Mouse (Mus musculus): ENCODE data around the gene Col8a2. TPM values are rescaled to one million over a fixed set of nuclear protein-coding genes. Genes with fewer than 3 reads are reported as not detected.

The Col8a2 gene
- polyA plus RNA-seq, 1 experiment from 2014 or later = 5.8 TPM

DNA sequence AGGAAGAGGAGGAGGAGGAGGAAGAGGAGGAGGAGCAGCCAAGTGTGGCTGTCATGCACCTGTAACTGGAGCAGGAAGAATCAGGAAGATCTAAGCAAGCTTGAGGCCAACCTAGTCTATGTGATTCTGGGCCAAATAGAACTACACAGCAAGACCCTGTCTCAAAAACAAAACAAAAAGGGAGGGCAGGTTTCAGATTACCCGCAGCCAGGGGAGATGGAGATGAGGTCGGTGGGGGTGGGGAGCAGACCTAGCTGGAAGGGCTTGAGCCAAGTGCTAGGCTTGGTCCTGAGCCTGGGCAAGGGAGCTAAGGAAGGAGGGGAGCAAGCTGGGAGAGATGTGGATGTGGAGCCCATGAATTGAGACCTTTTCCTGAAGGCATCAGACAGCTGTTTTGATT, 20.2 kb downstream of the Col8a2 start:
- Histone ChIP-seq H3K4me3 (ENCODE audit: low read length) (no peak overlapping the region), H3K9me3 (ENCODE audit: control insufficient read depth, low read length) (no peaks in the 10 kb centered on the region), H3K27me3 (replicated peaks; ENCODE audit: control insufficient read depth, insufficient read depth, low read length) (peaks cover 11% of the 10 kb centered on the region), H3K27ac (ENCODE audit: low read depth, low read length) (no peak overlapping the region), H3K9ac (ENCODE audit: low read depth, low read length) (no peak overlapping the region), H3K36me3 (ENCODE audit: control insufficient read depth, insufficient read depth, low read length) (no peaks in the 10 kb centered on the region), H3K4me2 (ENCODE audit: low read length) (no peak overlapping the region), H3K4me1 (ENCODE audit: control insufficient read depth, insufficient read depth, low read depth, low read length) (peaks cover 1% of the 10 kb centered on the region)
- ATAC-seq = no peak
- WGBS = 20% methylated on average over 2 of the region's 2 CpGs

DNA sequence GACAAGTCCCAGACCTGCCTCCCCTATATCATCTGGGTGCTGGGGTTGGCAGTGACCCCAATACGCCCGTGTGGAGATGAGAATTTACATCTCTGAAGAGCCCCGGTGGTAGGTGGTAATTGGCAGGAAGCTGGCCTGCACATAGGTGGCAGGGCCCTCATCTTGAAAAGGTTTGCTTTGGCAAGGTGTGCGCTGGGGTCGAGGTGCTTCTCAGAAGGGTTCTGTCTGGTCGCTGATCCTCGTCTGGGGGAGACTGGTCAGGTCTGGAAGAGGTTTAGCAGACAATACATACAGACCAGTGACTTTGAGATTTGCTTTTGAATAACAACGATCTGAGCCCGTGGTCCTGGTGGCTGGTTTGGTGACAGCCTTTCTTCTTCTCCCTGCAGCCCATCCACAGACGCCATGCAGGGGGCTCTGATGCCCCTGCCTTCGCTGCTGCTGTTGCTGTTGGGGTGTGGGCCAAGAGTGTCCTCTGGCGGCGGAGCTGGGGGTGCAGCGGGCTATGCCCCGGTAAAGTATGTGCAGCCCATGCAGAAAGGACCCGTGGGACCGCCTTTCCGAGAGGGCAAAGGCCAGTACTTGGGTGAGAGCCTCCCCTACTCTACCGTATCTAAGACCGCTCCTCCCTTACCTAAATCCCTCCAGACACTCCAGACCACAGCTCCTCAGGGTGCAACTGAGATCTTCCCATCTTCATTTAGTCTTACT, 22.8 kb downstream of the Col8a2 start:
- ATAC-seq = peak; percentile 72
- H3K9ac ChIP-seq (ENCODE audit: low read depth, low read length) = peak overlapping the region; percentile 33
- H3K27me3 ChIP-seq (replicated peaks; ENCODE audit: control insufficient read depth, insufficient read depth, low read length) = no peaks in the 10 kb centered on the region
- H3K27ac ChIP-seq (ENCODE audit: low read depth, low read length) = no peak overlapping the region
- H3K4me2 ChIP-seq (ENCODE audit: low read length) = peak overlapping the region; percentile 56
- no peaks in the 10 kb centered on the region; the same call in 1 of the 2 replicates for H3K4me1 ChIP-seq (ENCODE audit: control insufficient read depth, insufficient read depth, low read depth, low read length)
- no peaks in the 10 kb centered on the region for H3K36me3 ChIP-seq (ENCODE audit: control insufficient read depth, insufficient read depth, low read length)
- H3K4me3 ChIP-seq (ENCODE audit: low read length) = peak overlapping the region; percentile 34
- WGBS = 17% methylated on average over 20 of the region's 20 CpGs
- H3K9me3 ChIP-seq (ENCODE audit: control insufficient read depth, low read length) = no peaks in the 10 kb centered on the region

DNA sequence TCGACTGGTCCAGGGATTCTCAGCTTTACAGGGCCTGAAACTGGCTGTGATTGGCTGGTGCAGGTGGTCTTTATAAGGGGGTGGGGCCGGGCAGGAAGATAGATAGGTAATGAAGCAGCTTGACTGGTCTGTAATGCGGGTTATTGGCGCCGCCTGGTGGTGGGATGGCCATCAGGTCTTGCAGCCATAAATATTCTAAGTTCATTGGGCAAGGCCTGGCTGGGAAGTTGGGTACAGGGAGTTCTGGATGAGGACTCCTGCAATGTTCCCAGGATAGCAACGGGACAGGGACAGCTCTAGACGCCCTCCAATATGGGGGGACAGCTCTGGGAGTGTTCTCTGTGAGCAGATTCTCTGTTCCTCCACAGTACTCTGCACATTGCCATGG, 23.3 kb downstream of the Col8a2 start:
- Histone ChIP-seq H3K9ac (ENCODE audit: low read depth, low read length) (peak overlapping the region; percentile 33), H3K4me1 (ENCODE audit: control insufficient read depth, insufficient read depth, low read depth, low read length) (no peaks in the 10 kb centered on the region; the same call in 1 of the 2 replicates), H3K27ac (ENCODE audit: low read depth, low read length) (no peak overlapping the region), H3K27me3 (replicated peaks; ENCODE audit: control insufficient read depth, insufficient read depth, low read length) (no peaks in the 10 kb centered on the region), H3K9me3 (ENCODE audit: control insufficient read depth, low read length) (no peaks in the 10 kb centered on the region), H3K4me2 (ENCODE audit: low read length) (peak overlapping the region; percentile 56), H3K4me3 (ENCODE audit: low read length) (peak overlapping the region; percentile 34), H3K36me3 (ENCODE audit: control insufficient read depth, insufficient read depth, low read length) (no peaks in the 10 kb centered on the region)
- 0% methylated on average over 7 of the region's 7 CpGs for WGBS
- ATAC-seq = peak; percentile 83

DNA sequence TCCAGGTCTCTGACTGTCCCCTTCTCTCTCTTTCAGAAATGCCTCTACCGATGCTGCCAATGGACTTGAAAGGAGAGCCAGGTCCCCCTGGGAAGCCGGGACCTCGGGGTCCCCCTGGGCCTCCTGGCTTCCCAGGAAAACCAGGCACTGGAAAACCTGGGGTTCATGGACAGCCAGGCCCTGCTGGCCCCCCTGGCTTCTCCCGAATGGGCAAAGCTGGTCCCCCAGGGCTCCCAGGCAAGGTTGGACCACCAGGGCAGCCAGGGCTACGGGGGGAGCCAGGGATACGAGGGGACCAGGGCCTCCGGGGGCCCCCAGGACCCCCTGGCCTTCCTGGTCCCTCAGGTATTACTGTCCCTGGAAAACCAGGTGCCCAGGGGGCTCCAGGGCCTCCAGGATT, 23.8 kb downstream of the Col8a2 start:
- 69% methylated on average over 7 of the region's 7 CpGs for WGBS
- Histone ChIP-seq H3K9ac (ENCODE audit: low read depth, low read length) (no peak overlapping the region), H3K4me2 (ENCODE audit: low read length) (no peak overlapping the region), H3K9me3 (ENCODE audit: control insufficient read depth, low read length) (no peaks in the 10 kb centered on the region), H3K4me3 (ENCODE audit: low read length) (no peak overlapping the region), H3K27me3 (replicated peaks; ENCODE audit: control insufficient read depth, insufficient read depth, low read length) (no peaks in the 10 kb centered on the region), H3K4me1 (ENCODE audit: control insufficient read depth, insufficient read depth, low read depth, low read length) (no peaks in the 10 kb centered on the region; the same call in 1 of the 2 replicates), H3K36me3 (ENCODE audit: control insufficient read depth, insufficient read depth, low read length) (no peaks in the 10 kb centered on the region), H3K27ac (ENCODE audit: low read depth, low read length) (no peak overlapping the region)
- no peak for ATAC-seq

GRCm38 (mm10) chr4:126311566-126312200, 25.1 kb downstream of the Col8a2 start:
- H3K9me3 ChIP-seq (ENCODE audit: control insufficient read depth, low read length) = no peaks in the 10 kb centered on the region
- no peaks in the 10 kb centered on the region for H3K27me3 ChIP-seq (replicated peaks; ENCODE audit: control insufficient read depth, insufficient read depth, low read length)
- 87% methylated on average over 16 of the region's 16 CpGs for WGBS
- H3K36me3 ChIP-seq (ENCODE audit: control insufficient read depth, insufficient read depth, low read length) = peaks cover 11% of the 10 kb centered on the region
- H3K4me1 ChIP-seq (ENCODE audit: control insufficient read depth, insufficient read depth, low read depth, low read length) = no peaks in the 10 kb centered on the region; the same call in 1 of the 2 replicates
- H3K4me3 ChIP-seq (ENCODE audit: low read length) = no peak overlapping the region
- H3K27ac ChIP-seq (ENCODE audit: low read depth, low read length) = no peak overlapping the region
- H3K4me2 ChIP-seq (ENCODE audit: low read length) = no peak overlapping the region
- no peak overlapping the region for H3K9ac ChIP-seq (ENCODE audit: low read depth, low read length)
- no peak for ATAC-seq

GRCm38 (mm10) chr4:126313202-126313601, 26.6 kb downstream of the Col8a2 start:
- no peaks in the 10 kb centered on the region for H3K27me3 ChIP-seq (replicated peaks; ENCODE audit: control insufficient read depth, insufficient read depth, low read length)
- no peak for ATAC-seq
- H3K9me3 ChIP-seq (ENCODE audit: control insufficient read depth, low read length) = no peaks in the 10 kb centered on the region
- no peak overlapping the region for H3K4me2 ChIP-seq (ENCODE audit: low read length)
- no peak overlapping the region for H3K9ac ChIP-seq (ENCODE audit: low read depth, low read length)
- no peak overlapping the region for H3K4me3 ChIP-seq (ENCODE audit: low read length)
- 39% methylated on average over 5 of the region's 5 CpGs for WGBS
- no peaks in the 10 kb centered on the region; the same call in 1 of the 2 replicates for H3K4me1 ChIP-seq (ENCODE audit: control insufficient read depth, insufficient read depth, low read depth, low read length)
- peaks cover 21% of the 10 kb centered on the region for H3K36me3 ChIP-seq (ENCODE audit: control insufficient read depth, insufficient read depth, low read length)
- H3K27ac ChIP-seq (ENCODE audit: low read depth, low read length) = no peak overlapping the region

- no peak overlapping the region for H3K9ac ChIP-seq (ENCODE audit: low read depth, low read length)
Observed at GRCm38 (mm10) chr4:126314393-126314792, 27.8 kb downstream of the Col8a2 start.

GRCm38 (mm10) chr4:126315931-126316330, 29.3 kb downstream of the Col8a2 start:
- no peaks in the 10 kb centered on the region for H3K9me3 ChIP-seq (ENCODE audit: control insufficient read depth, low read length)
- peaks cover 22% of the 10 kb centered on the region for H3K36me3 ChIP-seq (ENCODE audit: control insufficient read depth, insufficient read depth, low read length)
- peaks cover 9% of the 10 kb centered on the region for H3K4me1 ChIP-seq (ENCODE audit: control insufficient read depth, insufficient read depth, low read depth, low read length)
- H3K4me3 ChIP-seq (ENCODE audit: low read length) = no peak overlapping the region
- no peak overlapping the region; the same call in 1 of the 2 replicates for H3K9ac ChIP-seq (ENCODE audit: low read depth, low read length)
- no peak overlapping the region for H3K27ac ChIP-seq (ENCODE audit: low read depth, low read length)
- ATAC-seq = no peak
- no peak overlapping the region for H3K4me2 ChIP-seq (ENCODE audit: low read length)
- no peaks in the 10 kb centered on the region for H3K27me3 ChIP-seq (replicated peaks; ENCODE audit: control insufficient read depth, insufficient read depth, low read length)
- 39% methylated on average over 5 of the region's 5 CpGs for WGBS

More at GRCm38 (mm10) chr4:126314393-126314792, 27.8 kb downstream of the Col8a2 start:
- H3K9me3 ChIP-seq (ENCODE audit: control insufficient read depth, low read length) = no peaks in the 10 kb centered on the region
- H3K36me3 ChIP-seq (ENCODE audit: control insufficient read depth, insufficient read depth, low read length) = peaks cover 22% of the 10 kb centered on the region
- H3K4me1 ChIP-seq (ENCODE audit: control insufficient read depth, insufficient read depth, low read depth, low read length) = no peaks in the 10 kb centered on the region; the same call in 1 of the 2 replicates
- H3K4me3 ChIP-seq (ENCODE audit: low read length) = no peak overlapping the region
- no peak overlapping the region for H3K4me2 ChIP-seq (ENCODE audit: low read length)
- ATAC-seq = no peak
- 56% methylated on average over 10 of the region's 10 CpGs for WGBS
- H3K27ac ChIP-seq (ENCODE audit: low read depth, low read length) = no peak overlapping the region
- no peaks in the 10 kb centered on the region for H3K27me3 ChIP-seq (replicated peaks; ENCODE audit: control insufficient read depth, insufficient read depth, low read length)

GRCm38 (mm10) chr4:126316443-126317040, 29.9 kb downstream of the Col8a2 start:
- H3K27me3 ChIP-seq (replicated peaks; ENCODE audit: control insufficient read depth, insufficient read depth, low read length) = no peaks in the 10 kb centered on the region
- H3K4me3 ChIP-seq (ENCODE audit: low read length) = no peak overlapping the region
- ATAC-seq = no peak
- peaks cover 22% of the 10 kb centered on the region for H3K36me3 ChIP-seq (ENCODE audit: control insufficient read depth, insufficient read depth, low read length)
- H3K4me1 ChIP-seq (ENCODE audit: control insufficient read depth, insufficient read depth, low read depth, low read length) = peaks cover 9% of the 10 kb centered on the region
- H3K9ac ChIP-seq (ENCODE audit: low read depth, low read length) = no peak overlapping the region
- no peaks in the 10 kb centered on the region for H3K9me3 ChIP-seq (ENCODE audit: control insufficient read depth, low read length)
- no peak overlapping the region for H3K27ac ChIP-seq (ENCODE audit: low read depth, low read length)
- 92% methylated on average over 13 of the region's 13 CpGs for WGBS
- H3K4me2 ChIP-seq (ENCODE audit: low read length) = no peak overlapping the region

Data from hindbrain, embryonic 16.5 days (tissue).